Mouse (Mus musculus) monocyte, adult 2 months (primary cell): ENCODE results near the gene Arhgef39.
A peak's percentile ranks its signal among the peaks of the same experiment; 100 is the strongest.

Experiments
- DNase-seq, 2 experiments: peaks; one replicate each; pipeline ENCODE4 v3.0.0; 2022; ENCODE audit warnings: low spot score in 2 of 2, low read depth in 1 of 2

Gene Arhgef39

GRCm38 (mm10) chr4:43480985-43481384 lies 18.5 kb downstream of the Arhgef39 start:
- DNase-seq = no peak

- DNase-seq = peak in 1 of 2 experiments; percentile 44
Observed at GRCm38 (mm10) chr4:43478906-43479832, 20.3 kb downstream of the Arhgef39 start.

GRCm38 (mm10) chr4:43478534-43478858 lies 21.0 kb downstream of the Arhgef39 start:
- DNase-seq = no peak

GRCm38 (mm10) chr4:43477857-43478533 lies 21.5 kb downstream of the Arhgef39 start:
- DNase-seq = peak; percentile 68 to 83

- DNase-seq = no peak
Observed at GRCm38 (mm10) chr4:43476604-43477003, 22.9 kb downstream of the Arhgef39 start.

GRCm38 (mm10) chr4:43473636-43474035 lies 25.9 kb downstream of the Arhgef39 start:
- DNase-seq = no peak

- no peak for DNase-seq
Observed at GRCm38 (mm10) chr4:43470301-43470700, 29.2 kb downstream of the Arhgef39 start.

- no peak for DNase-seq
Observed at GRCm38 (mm10) chr4:43466872-43467271, 32.6 kb downstream of the Arhgef39 start.

- DNase-seq = no peak
Observed at GRCm38 (mm10) chr4:43465935-43466334, 33.6 kb downstream of the Arhgef39 start.

- DNase-seq = no peak
Observed at GRCm38 (mm10) chr4:43463102-43463501, 36.4 kb downstream of the Arhgef39 start.

GRCm38 (mm10) chr4:43457124-43457523 lies 42.4 kb downstream of the Arhgef39 start:
- no peak for DNase-seq

- no peak for DNase-seq
Observed at GRCm38 (mm10) chr4:43456470-43456869, 43.0 kb downstream of the Arhgef39 start.

- DNase-seq = peak in 1 of 2 experiments; percentile 47
Observed at GRCm38 (mm10) chr4:43454041-43454836, 45.3 kb downstream of the Arhgef39 start, which contains the start of gene Cd72. Gene Cd72, minus strand, starts transcription at chr4:43454628.

- DNase-seq = no peak
Observed at GRCm38 (mm10) chr4:43453413-43453812, 46.1 kb downstream of the Arhgef39 start.

- no peak for DNase-seq
Observed at GRCm38 (mm10) chr4:43452315-43452714, 47.2 kb downstream of the Arhgef39 start.

- DNase-seq = no peak
Observed at GRCm38 (mm10) chr4:43448554-43448953, 50.9 kb downstream of the Arhgef39 start.

- no peak for DNase-seq
Observed at GRCm38 (mm10) chr4:43447251-43447650, 52.2 kb downstream of the Arhgef39 start.
